Comparison of ENCODE assay signal across 40 mouse cellular contexts in the genomic region with DNA sequence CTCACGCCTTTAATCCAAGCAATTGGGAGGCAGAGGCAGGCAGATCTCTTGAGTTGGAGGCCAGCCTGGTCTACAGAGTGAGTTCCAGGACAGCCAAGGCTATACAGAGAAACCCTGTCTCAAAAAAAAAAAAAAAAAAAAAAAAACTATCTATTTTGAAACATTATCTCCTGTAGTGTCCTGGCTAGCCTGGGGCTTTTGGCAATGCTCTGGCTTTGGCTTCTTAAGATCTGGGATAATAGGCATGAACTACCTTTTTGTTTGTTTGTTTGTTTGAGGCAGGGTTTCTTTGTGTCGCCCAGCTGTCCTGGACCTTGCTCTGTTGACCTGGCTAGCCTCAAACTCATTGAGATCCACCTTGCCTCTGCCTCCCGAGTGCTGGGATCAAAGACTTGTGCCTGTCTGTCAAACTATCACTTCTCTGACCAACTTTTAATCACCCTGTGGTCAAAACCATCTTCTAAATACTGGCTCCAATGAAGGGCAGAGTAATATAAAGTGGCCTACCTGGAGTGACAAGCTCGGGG. TPM values are rescaled to one million over a fixed set of nuclear protein-coding genes. Genes with fewer than 3 reads are reported as not detected.
"Had no signal": no experiment of that assay in that cellular context is flagged by ENCODE, and none has a peak within 500 bp of the region (broad histone marks: within the 10 kb centered on the region; RNA-seq: fewer than 3 reads in every experiment).

No protein-coding gene starts in this region.

- DNase-seq: gastrocnemius, adult 2 months; gastrocnemius, postnatal 10 days; gastrocnemius, postnatal 25 days; heart, adult 18-20 months; heart, postnatal 10 days; heart, postnatal 4 days; kidney, adult 11 months; kidney, adult 2 months; kidney, adult 9 months; kidney, postnatal 14 days; kidney, postnatal 36 days; layer of hippocampus, adult 9-11 months; layer of hippocampus, postnatal 36 days; left cerebral cortex, postnatal 4 days had no signal

- H3K9ac ChIP-seq: heart, embryonic 12.5 days; hindbrain, embryonic 13.5 days; hindbrain, embryonic 15.5 days; kidney, embryonic 15.5 days; limb, embryonic 13.5 days; limb, embryonic 15.5 days had no signal

- H3K36me3 ChIP-seq: heart, embryonic 10.5 days; heart, embryonic 12.5 days; hindbrain, embryonic 13.5 days; hindbrain, embryonic 15.5 days; kidney, embryonic 15.5 days; limb, embryonic 13.5 days; limb, embryonic 15.5 days had no signal

- H3K27ac ChIP-seq: gastrocnemius, adult 2 months; heart, embryonic 10.5 days; hindbrain, embryonic 13.5 days; hindbrain, embryonic 15.5 days; hindbrain, postnatal 0 days; kidney, embryonic 15.5 days; kidney, postnatal 0 days; limb, embryonic 15.5 days had no signal

- H3K4me2 ChIP-seq: heart, embryonic 12.5 days; hindbrain, embryonic 13.5 days; hindbrain, embryonic 15.5 days; kidney, embryonic 15.5 days; limb, embryonic 13.5 days; limb, embryonic 15.5 days had no signal

- ATAC-seq: hindbrain, postnatal 0 days; intestine, embryonic 16.5 days had no signal

- H3K27me3 ChIP-seq: heart, embryonic 12.5 days; limb, embryonic 15.5 days had no signal

- H3K4me3 ChIP-seq: gastrocnemius, adult 2 months; heart, embryonic 10.5 days; heart, embryonic 12.5 days; hindbrain, embryonic 13.5 days; hindbrain, embryonic 15.5 days; kidney, embryonic 15.5 days; limb, embryonic 13.5 days; limb, embryonic 15.5 days had no signal

- H3K9me3 ChIP-seq: heart, embryonic 10.5 days; heart, embryonic 12.5 days; hindbrain, embryonic 13.5 days; hindbrain, embryonic 15.5 days; kidney, embryonic 15.5 days; limb, embryonic 13.5 days; limb, embryonic 15.5 days had no signal

RNA-seq across cellular contexts. Expression of a gene that starts 8.3 kb away (rescaled TPM):
- total RNA-seq: gastrocnemius, adult 2 months; gastrocnemius, postnatal 10 days; gastrocnemius, postnatal 25 days; gastrocnemius, postnatal 4 days; heart, adult 18-20 months; heart, adult 8-10 months; heart, postnatal 10 days; heart, postnatal 25 days; heart, postnatal 4 days; hindbrain, postnatal 0 days; layer of hippocampus, adult 18-20 months; layer of hippocampus, adult 8-10 months; layer of hippocampus, postnatal 14 days; layer of hippocampus, postnatal 36 days; left cerebral cortex, adult 18-20 months; left cerebral cortex, adult 8-10 months; left cerebral cortex, postnatal 10 days; left cerebral cortex, postnatal 25 days; left cerebral cortex, postnatal 4 days had no signal
- polyA plus RNA-seq: frontal cortex, adult 2 months; heart, embryonic 10.5 days; heart, embryonic 12.5 days; heart, embryonic 14.5 days; heart, embryonic 16.5 days; hindbrain, embryonic 11.5 days; hindbrain, postnatal 0 days; intestine, embryonic 14.5 days; intestine, embryonic 16.5 days; kidney, postnatal 0 days; limb, embryonic 11.5 days; limb, embryonic 13.5 days; limb, embryonic 15.5 days had no signal
